Mouse (Mus musculus) embryonic stem cell, embryonic (primary cell): ENCODE measurements around the gene Prkch.

ENCODE experiments used
- CTCF ChIA-PET, 4 experiments: fragments of 300-600 bp in 2 of 4; fragments of 350-600 bp in 2 of 4; sonication (Branson Sonifier 250); formaldehyde crosslinking; loops; one replicate each; lab custom pipeline; 2022; ENCODE audit warnings: inconsistent platforms in 2 of 4; lab: Charles Lee
- POLR2A ChIA-PET, 4 experiments: fragments of 300-600 bp in 2 of 4; fragments of 350-600 bp in 2 of 4; sonication (Branson Sonifier 250); formaldehyde crosslinking; loops; one replicate each; lab custom pipeline; 2022; ENCODE audit warnings: antibody characterized with exemption in 4 of 4, inconsistent platforms in 1 of 4; lab: Charles Lee

The Prkch gene

DNA sequence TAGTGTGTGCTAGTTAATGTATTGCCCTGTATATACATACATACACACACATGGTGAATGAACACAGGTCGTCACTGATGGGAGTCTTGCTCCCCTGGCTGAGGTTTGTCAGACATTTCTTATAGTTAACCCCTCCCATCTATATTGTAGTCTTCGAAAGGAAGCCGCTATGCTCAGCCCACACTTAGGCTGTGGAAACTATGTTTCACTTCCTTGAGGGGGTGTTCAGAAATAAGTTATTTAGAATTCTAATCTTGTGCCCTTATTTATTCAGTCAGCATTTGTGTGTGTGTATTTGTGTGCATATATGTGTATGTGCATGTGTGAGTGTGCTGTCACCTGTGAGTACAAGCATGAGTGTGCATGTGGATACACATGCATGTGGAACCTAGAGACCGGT, 49.1 kb downstream of the Prkch start:
- ChIA-PET POLR2A (no interaction called here), CTCF (no interaction called here)

DNA sequence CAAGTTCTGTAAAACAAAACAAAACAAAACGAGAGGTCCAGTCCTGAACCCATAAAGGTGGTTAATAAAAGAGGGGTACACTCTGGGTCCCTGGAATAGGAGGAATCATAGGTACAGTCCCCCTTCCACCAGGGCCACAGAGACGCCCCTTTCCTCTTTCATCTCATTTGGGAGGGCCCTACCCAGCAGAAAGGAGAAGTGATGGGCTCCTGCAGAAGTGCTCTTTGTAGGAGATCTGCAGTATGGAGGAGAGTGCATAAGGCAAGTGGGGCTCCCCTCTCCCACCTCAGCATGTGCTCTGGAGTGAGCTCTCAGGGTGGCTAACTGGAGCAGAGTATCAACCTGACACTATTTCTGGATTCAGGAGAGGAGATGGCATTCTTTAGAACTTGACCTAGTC, 55.0 kb downstream of the Prkch start:
- ChIA-PET CTCF (no interaction called here), POLR2A (no interaction called here)

DNA sequence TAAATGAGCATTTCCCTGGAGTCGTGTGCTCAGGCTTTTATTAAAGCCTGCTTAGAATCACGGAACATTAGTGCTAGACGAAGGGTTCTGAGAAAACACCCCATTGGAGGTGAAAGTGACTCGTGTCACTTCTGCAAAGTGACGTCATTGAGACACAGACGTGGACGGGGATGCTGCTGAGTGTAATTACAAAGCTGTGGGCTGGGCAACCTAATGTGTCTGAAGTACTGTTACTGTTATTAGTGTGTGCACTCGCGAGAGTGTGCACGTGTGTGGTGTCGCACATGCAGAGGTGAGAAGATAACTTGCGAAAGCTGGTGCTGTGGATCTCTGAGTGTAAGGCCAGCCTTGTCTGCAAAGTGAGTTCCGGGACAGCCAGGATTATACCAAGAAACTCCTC, 56.6 kb downstream of the Prkch start:
- CTCF ChIA-PET = no interaction called here
- POLR2A ChIA-PET = no interaction called here

DNA sequence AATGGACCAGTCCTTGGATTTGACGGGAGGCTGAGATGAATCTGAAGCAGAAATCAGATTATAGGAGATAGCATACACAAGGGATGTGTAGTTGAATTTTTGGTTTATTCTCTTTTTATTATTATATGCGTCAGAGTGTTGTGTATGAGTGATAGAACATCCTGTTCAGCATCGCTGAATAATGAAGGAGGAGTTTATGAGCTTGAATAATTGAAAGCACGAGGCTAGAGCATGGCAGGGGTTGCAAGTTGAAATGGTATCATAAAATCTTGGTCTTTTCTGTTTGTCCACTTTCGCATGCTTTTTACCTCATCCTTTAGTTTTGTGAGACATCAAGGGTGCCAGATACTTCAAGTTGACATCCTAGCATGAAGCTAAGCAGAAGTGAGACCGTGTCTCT, 60.6 kb downstream of the Prkch start:
- CTCF ChIA-PET = interaction anchor here in 1 of 4 experiments (0.5 kb wide), 1 partner anchor 362 kb away, joined by 10 read pairs; no protein-coding TSS in a partner anchor
- POLR2A ChIA-PET = no interaction called here

DNA sequence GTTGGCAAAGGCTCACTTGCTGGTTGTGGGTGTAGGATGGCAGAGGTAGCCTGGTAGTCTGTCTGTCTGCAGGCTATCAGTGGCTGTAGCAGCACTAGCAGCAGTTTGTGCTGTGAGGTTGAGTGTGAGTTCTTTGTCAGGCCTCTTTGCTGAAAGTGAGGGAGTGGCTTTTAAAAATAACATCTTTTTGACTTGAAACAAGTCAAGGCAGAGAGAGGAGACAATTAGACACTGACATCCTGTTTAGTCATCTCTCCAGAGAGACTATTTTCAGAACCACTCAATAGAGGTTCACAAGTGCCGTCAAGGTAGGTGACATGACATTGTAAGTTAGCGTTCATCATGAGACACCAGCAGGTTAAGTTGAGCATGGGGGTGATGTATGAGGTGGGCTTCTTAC, 63.1 kb downstream of the Prkch start:
- ChIA-PET CTCF (no interaction called here), POLR2A (no interaction called here)

DNA sequence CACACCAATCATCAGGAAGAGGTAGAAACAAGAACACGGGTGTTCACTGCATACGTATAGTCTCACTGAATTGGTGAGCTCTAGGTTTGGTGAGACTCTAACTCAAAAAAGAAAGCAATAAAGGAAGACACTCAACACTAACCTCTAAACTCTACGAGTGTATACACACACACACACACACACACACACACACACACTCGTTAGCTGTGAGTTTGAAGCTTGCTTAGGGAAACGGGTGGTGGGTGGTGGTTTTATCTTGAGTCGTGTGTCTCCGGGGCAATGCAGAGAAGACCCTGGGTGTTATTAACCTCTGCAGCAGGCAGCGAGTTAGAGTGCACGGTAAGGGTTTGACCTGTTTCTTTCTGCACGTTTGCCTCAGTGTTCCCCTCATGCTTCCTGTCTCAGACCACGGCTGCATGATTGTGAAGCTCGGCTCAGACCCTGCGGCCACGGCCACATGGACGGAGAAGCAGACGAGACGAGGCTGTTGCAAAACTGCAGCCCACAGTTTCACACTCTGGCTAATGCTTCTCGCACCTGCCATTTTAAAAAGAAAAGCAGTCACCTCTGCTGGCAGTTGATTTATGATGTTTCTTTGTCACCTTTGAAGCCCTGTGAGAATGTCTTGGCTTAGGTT, 72.1 kb downstream of the Prkch start:
- ChIA-PET CTCF (no interaction called here), POLR2A (no interaction called here)

DNA sequence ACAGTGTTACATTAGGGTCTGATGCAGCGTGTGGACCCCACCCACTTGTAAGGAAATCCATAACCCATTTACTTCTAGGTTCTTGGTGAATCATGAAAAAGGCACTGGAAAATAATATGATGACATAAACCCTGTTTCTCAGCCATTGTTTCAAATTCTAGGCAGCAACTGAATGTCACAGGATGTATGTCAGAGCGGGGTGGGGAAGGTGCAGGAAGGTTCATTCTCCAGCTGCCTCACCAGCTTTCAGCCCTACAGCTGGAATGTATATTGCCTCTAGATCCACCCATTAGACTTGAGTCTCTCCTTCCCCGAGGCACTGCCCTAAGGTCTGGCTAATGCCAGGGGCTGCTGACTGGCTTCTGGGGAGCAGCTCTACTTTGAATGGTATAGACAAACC, 78.8 kb downstream of the Prkch start:
- POLR2A ChIA-PET = interaction anchor here in 1 of 4 experiments (1.3 kb wide), 1 partner anchor 12 kb away, joined by 3 read pairs; no protein-coding TSS in a partner anchor

DNA sequence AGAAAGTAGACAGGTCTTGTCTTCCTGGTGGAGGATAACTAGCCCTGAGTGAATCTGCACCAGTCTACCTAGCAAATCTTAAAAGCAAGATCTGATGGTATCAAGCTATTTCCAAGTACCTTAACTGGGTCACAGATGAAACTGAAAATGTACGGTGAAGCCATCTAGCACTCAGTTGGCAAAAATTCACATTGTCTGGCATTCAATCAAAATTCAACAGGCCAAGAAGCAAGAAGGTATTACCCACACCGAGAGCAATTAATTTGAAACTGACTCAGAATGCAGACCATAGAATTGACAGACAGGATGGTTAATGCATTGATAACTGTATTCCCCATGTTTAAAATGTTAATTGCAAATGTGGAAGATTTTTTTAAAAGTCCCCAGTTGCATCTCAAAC, 82.1 kb downstream of the Prkch start:
- ChIA-PET CTCF (interaction anchor here in 1 of 4 experiments (0.7 to 0.9 kb wide), 2 partner anchors 113 to 369 kb away, joined by 3 read pairs; no protein-coding TSS in a partner anchor), POLR2A (interaction anchor here in 1 of 4 experiments (1.1 kb wide), 1 partner anchor 50 kb away, joined by 3 read pairs; no protein-coding TSS in a partner anchor)

More for the DNA sequence above, 78.8 kb downstream of the Prkch start:
- CTCF ChIA-PET = interaction anchor here in 1 of 4 experiments (0.6 kb wide), 1 partner anchor 103 kb away, joined by 5 read pairs; no protein-coding TSS in a partner anchor

DNA sequence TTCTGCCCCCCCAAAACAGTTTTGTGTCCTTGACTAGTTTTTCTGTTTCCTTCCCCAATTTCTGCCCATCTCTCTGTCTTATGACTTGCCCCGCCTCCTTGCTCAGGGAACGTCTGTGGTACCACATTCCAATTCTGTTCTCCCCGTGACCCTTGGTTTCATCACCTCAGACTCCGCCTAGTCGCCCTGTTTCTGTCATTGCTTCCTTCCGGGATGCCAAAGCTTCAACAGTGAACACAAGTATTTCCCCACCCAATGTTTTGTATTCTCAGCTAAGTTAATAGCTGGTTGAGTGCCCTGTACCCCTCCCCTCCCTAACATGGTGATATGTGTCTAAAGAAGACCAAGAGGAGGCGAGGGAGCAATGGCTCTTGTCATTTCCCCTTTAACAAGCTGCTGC, 83.0 kb downstream of the Prkch start:
- ChIA-PET CTCF (interaction anchor here in 1 of 4 experiments (0.9 kb wide), 1 partner anchor 114 kb away, joined by 3 read pairs; no protein-coding TSS in a partner anchor), POLR2A (no interaction called here)

DNA sequence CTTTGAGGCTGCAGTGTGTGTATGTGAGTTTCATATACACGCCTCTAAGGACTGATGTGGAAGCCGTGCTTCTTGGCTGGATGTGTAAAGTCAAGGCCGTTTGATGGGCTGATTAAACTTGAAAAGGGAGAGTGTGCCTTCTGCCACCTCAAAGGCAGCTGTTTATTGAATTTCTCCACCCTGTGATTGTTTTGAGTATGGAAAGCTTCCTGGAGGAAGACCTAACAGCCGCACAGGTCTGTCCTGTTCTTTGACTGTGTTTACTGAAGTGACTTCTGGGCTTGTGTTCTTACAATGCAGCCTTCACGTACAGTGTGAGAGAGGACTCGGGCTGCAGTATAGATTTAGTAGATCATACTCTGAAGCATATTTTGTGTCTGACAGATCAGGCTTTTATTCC, 86.1 kb downstream of the Prkch start:
- ChIA-PET CTCF (interaction anchor here in 1 of 4 experiments (0.7 kb wide), 1 partner anchor 111 kb away, joined by 3 read pairs; no protein-coding TSS in a partner anchor), POLR2A (interaction anchor here in 1 of 4 experiments (0.8 to 1.4 kb wide), 3 partner anchors 9 to 22 kb away, joined by 3 read pairs; no protein-coding TSS in a partner anchor)

DNA sequence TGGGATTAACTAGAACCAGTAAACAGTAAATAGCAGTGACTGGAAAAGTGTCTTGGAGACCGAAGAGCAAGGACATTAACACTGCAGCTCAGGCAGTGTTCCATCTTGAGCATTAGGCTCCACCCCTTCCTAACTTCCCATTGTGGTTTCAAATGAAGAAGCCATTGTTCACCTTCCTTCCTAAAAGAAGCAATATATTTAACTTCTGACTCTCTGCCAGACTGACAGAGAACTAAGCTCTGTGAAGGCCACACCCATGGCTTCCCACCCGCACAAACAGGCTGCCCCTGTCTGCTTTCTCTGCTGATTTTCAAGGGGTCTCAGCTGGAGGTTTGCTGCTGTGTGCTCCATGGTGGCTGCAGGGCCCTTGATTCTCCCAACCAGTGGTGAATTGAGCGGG, 86.9 kb downstream of the Prkch start:
- POLR2A ChIA-PET = interaction anchor here in 1 of 4 experiments (0.7 to 1.4 kb wide), 3 partner anchors 8 to 53 kb away, joined by 3 read pairs; no protein-coding TSS in a partner anchor
- CTCF ChIA-PET = no interaction called here

DNA sequence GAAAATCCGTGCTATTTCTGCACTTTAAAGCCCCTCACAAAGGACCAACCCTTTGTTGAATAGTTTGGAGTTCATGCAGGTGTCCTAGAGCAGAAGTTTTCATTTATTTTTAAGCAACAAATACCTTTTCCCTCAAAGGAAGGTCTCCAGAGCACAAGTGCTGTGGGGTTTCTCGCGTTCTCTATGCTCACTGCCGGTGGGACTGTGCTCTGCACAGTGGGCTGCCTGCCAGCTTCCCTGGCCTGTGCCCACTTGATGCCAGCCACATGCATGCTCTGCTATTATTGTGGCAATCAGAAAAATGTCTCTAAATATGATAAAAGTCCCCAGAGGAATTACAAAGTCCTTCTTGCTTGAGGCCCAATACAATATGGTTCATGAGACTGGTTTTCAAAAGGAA, 87.4 kb downstream of the Prkch start:
- POLR2A ChIA-PET = interaction anchor here in 1 of 4 experiments (0.7 to 1.4 kb wide), 3 partner anchors 7 to 53 kb away, joined by 3 read pairs; no protein-coding TSS in a partner anchor
- CTCF ChIA-PET = interaction anchor here in 1 of 4 experiments (0.6 kb wide), 1 partner anchor 318 kb away, joined by 3 read pairs; no protein-coding TSS in a partner anchor

DNA sequence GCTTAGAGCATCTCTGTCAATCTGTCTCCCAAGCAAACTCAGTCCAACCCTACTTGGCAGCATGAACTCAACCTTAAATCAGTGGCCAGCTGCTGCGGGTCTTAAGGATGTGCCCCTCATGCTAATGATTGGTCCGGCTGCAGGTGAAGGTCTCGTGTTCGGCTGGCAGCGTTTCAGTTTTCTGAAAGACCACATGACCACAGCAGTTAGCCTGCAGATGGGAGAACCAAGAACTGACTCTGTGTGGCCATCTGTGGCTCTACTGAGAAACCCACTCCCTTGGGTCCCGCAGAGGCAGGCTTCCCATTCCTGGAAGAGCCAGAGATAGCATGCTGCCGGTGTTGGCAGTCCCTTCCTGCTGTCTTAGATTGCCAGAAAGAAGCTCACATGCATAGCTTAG, 89.2 kb downstream of the Prkch start:
- POLR2A ChIA-PET = no interaction called here
- CTCF ChIA-PET = interaction anchor here in 2 of 4 experiments (0.6 to 1.2 kb wide), 3 partner anchors 19 to 173 kb away, joined by 3 to 4 read pairs (median 3); no protein-coding TSS in a partner anchor

DNA sequence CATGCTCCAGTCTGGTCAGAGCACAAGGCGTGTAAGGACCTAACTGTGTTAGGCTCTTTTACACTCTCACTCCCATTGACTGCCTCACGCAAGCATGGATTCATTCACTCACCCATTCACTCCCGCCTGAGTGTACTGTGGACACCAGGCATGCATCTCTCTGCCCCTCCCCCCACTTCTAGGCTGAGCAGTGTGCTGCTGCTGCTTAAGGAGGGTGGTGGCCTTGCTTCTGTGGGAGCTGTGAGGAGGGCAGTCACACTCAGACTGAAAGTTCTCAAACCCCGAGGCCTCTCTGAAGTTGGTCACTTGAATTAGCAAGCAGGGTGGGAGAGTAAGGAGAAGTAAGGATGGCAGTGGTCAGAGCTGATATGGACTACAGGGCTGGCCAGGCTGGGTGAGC, 90.6 kb downstream of the Prkch start:
- POLR2A ChIA-PET = no interaction called here
- CTCF ChIA-PET = interaction anchor here in 1 of 4 experiments (0.5 kb wide), 1 partner anchor 339 kb away, joined by 3 read pairs; no protein-coding TSS in a partner anchor

DNA sequence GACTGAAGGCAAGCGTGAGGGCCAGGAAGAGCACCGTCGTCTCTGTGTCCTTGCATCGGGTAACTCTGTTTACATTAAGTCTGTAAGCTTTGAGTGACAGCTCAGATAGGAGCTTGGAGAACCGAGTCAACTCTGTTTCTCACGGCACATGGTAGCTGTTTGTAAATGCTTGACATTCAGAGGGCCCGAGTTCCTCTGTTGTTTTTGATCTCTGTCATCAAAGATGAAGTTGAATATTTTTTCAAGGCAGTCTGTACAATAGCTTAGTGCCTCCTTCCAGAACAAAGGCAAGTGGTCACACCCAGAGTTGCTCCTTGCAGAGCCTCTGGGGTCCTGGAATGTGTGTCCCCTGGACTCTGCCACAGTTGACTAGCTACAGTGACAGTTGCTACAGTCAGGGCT, 94.8 kb downstream of the Prkch start:
- POLR2A ChIA-PET = interaction anchor here in 2 of 4 experiments (0.6 to 1.2 kb wide), 6 partner anchors 8 to 320 kb away, joined by 3 to 4 read pairs (median 3); no protein-coding TSS in a partner anchor
- CTCF ChIA-PET = interaction anchor here in 3 of 4 experiments (0.5 to 1.0 kb wide), 4 partner anchors 120 to 439 kb away, joined by 3 to 5 read pairs (median 3); no protein-coding TSS in a partner anchor

DNA sequence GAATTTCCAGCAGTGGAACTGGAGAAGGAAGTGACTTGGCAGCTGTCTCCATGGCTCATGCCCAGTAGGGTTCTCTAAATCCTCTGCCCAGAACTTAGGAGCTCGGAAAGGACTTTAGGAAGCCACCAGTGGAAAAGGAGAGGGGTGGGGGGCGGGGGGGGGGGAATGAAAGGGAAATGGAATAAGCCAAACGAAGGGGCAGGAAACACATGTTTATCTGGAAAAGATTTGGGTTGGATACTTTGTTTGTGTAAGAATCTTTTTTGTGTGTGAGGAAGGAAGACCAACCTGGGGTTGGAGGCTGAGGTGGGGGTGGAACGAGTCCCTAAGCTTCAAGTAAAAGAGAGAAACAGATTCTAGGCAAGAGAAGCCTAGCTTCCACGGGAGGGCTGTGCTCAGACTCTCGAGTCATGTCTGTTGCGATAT, 98.3 kb downstream of the Prkch start:
- CTCF ChIA-PET = no interaction called here
- POLR2A ChIA-PET = no interaction called here

DNA sequence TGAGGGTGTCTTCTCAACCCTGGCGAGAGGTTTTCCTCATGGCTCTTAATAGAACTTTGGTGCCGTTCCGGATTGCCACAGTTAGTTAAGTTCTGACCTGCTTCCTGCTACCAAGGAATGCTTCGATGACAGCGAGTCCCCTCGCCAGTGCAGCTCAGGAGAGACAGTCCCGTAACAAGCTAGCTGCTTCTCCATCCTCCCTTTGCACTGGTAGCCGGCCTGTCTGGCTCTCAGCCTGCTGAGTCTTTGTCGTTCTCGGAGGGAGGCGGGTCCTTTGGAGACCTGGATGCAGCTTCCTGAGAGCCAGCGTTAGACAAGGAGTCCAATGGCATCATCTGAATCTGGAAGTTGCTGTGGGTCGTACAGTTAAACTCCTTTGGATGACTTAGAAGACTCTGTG, 101.3 kb downstream of the Prkch start:
- POLR2A ChIA-PET = no interaction called here
- CTCF ChIA-PET = no interaction called here

DNA sequence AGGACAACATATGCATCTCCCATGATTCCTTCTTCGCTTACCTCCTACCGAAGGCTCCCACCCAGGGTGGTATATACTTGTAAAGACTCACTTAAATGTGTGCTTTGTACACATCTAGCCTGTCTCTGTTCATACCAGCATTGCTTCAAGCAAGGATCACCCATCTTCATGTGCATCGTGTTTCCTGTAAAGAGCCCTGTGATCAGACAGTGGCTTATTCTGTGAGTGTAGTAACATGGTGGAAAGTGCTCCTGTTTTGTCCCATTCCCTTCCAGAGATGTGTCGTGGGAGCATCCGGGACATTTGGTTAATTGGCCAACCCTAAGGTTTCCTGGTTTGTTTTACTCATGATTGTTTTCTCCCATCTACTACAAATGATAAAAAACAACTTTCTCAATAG, 101.9 kb downstream of the Prkch start:
- POLR2A ChIA-PET = no interaction called here
- CTCF ChIA-PET = no interaction called here

DNA sequence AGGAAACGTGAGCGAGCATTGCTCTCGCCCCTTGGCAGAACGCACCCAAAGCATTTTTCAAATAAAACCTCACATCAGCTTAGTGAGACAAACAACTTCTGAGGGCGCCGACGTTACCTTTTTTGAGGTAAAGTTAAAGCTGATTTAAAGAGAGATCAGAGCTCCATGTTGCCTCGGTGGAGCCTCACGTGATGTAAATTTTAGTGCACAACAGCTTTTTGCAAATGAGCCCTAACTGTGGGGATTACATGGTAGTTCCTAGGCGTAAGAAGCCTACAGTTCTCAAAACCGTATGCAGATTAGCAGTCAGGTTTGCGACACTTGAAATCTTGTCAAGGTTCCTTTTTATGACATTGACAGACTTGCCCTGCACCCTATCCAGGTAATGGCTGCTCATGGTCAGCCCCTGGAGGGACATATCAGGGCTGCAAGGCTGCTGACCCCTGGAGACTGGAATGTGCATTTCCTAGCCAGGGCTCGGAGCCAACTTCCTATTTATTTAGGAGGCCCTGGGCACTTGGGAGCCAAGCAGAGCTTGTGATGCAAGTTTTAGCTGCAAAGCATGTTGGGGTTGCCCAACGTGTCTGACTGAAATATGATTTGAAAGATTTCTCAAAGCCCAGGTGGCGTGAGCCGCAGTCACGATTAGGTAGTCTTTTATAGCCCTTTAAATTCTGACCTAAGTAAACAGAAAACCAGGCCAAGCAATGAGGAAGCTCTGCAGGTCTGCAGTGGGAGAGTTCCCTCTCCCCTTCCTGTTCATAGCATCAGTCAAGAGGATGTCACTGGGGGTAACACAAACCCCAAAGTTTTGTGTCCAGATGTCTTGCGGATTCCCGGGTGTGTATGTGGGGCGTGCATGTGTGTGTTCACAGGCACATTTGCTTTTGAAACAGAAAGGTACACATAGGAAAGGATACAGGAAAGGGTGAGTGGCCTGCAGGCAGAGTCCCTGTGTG, 102.8 kb downstream of the Prkch start:
- ChIA-PET POLR2A (no interaction called here), CTCF (interaction anchor here (0.5 to 1.1 kb wide), 5 partner anchors 78 to 629 kb away, joined by 3 to 11 read pairs (median 3); partner anchors contain the start of gene Gm11042 (in 1 of the 4))
